Comparison of ENCODE assay signal across 9 mouse cellular contexts in genomic region chr15:31417409-31417795, GRCm38 (mm10). TPM values are rescaled to one million over a fixed set of nuclear protein-coding genes. Genes with fewer than 3 reads are reported as not detected.
DNase-seq lines count a peak whose midpoint lies in the region; ATAC-seq lines count a peak whose summit lies in the region.
"Had no signal": no experiment of that assay in that cellular context is flagged by ENCODE, and none has a peak within 500 bp of the region (broad histone marks: within the 10 kb centered on the region; RNA-seq: fewer than 3 reads in every experiment).

No protein-coding gene starts in this region.

- H3K27ac ChIP-seq in heart, embryonic 13.5 days (replicated peaks): no peak overlapping the region
- H3K27ac ChIP-seq in neural tube, embryonic 13.5 days (replicated peaks): peak overlapping the region; percentile 18; the same call in 1 of the 2 replicates
- 0 out of 2 replicates have a peak overlapping the region, but pooled peaks have one; percentile 15 for H3K27ac ChIP-seq in hindbrain, embryonic 15.5 days (replicated peaks)

- peak overlapping the region; percentile 55 for H3K4me2 ChIP-seq in heart, embryonic 13.5 days
- H3K4me2 ChIP-seq in neural tube, embryonic 13.5 days: no peak overlapping the region
- H3K4me2 ChIP-seq in hindbrain, embryonic 15.5 days: 0 out of 2 replicates have a peak overlapping the region, but pooled peaks have one; percentile 29

- no peaks in the 10 kb centered on the region for H3K27me3 ChIP-seq in heart, embryonic 13.5 days (replicated peaks)
- H3K27me3 ChIP-seq in neural tube, embryonic 13.5 days: no peaks in the 10 kb centered on the region
- no peaks in the 10 kb centered on the region for H3K27me3 ChIP-seq in hindbrain, embryonic 15.5 days

- no peak for DNase-seq in heart, postnatal 4 days
- no peak for DNase-seq in neural tube, embryonic 10.5 days (ENCODE audit: extremely low spot score, low spot score)
- no peak for DNase-seq in B cell, adult 2 months
- no peak for DNase-seq in gastrocnemius, postnatal 10 days
- DNase-seq in urinary bladder, postnatal 25 days (ENCODE audit: low spot score): no peak

- no peak overlapping the region for H3K9ac ChIP-seq in heart, embryonic 13.5 days
- no peak overlapping the region for H3K9ac ChIP-seq in neural tube, embryonic 13.5 days
- no peak overlapping the region for H3K9ac ChIP-seq in hindbrain, embryonic 15.5 days

- ATAC-seq in heart, embryonic 13.5 days (ENCODE audit: extremely low read depth, insufficient number of reproducible peaks, low FRiP score, low TSS enrichment): no peak
- ATAC-seq in neural tube, embryonic 13.5 days (ENCODE audit: low read depth): no peak
- ATAC-seq in hindbrain, embryonic 15.5 days (ENCODE audit: low FRiP score, low read depth): 0 out of 2 replicates have a peak, but pooled peaks have one; percentile 16

- H3K9me3 ChIP-seq in heart, embryonic 13.5 days: no peaks in the 10 kb centered on the region
- H3K9me3 ChIP-seq in neural tube, embryonic 13.5 days: no peaks in the 10 kb centered on the region
- H3K9me3 ChIP-seq in hindbrain, embryonic 15.5 days: no peaks in the 10 kb centered on the region

- peaks cover 26% of the 10 kb centered on the region for H3K4me1 ChIP-seq in heart, embryonic 13.5 days
- H3K4me1 ChIP-seq in neural tube, embryonic 13.5 days (replicated peaks): peaks cover 2% of the 10 kb centered on the region; the same call in 1 of the 2 replicates
- H3K4me1 ChIP-seq in hindbrain, embryonic 15.5 days (replicated peaks): peaks cover 4% of the 10 kb centered on the region; the same call in 1 of the 2 replicates

- 48% methylated on average over 6 of the region's 6 CpGs for WGBS in heart, embryonic 13.5 days
- 70% methylated on average over 6 of the region's 6 CpGs for WGBS in neural tube, embryonic 13.5 days
- 73% methylated on average over 6 of the region's 6 CpGs for WGBS in hindbrain, embryonic 15.5 days

- no peaks in the 10 kb centered on the region for H3K36me3 ChIP-seq in heart, embryonic 13.5 days
- H3K36me3 ChIP-seq in neural tube, embryonic 13.5 days: no peaks in the 10 kb centered on the region
- H3K36me3 ChIP-seq in hindbrain, embryonic 15.5 days: no peaks in the 10 kb centered on the region

- H3K4me3 ChIP-seq in heart, embryonic 13.5 days: no peak overlapping the region
- H3K4me3 ChIP-seq in neural tube, embryonic 13.5 days: no peak overlapping the region
- no peak overlapping the region for H3K4me3 ChIP-seq in hindbrain, embryonic 15.5 days
- H3K4me3 ChIP-seq: myocyte had no signal

RNA-seq across cellular contexts. Expression of gene Ropn1l, which starts 36.1 kb away (rescaled TPM):
- 1.7 and 2.0 TPM in 2 replicates for polyA plus RNA-seq in heart, embryonic 13.5 days (2015; fragmentation: Nextera tagmentation; extraction: Ambion mirVana)
- total RNA-seq in heart, postnatal 4 days (2021): under 1 TPM; 0.38 TPM
- 0.96 and 1.5 TPM in 2 replicates for polyA plus RNA-seq in neural tube, embryonic 13.5 days (2015; fragmentation: Nextera tagmentation; extraction: Ambion mirVana)
- 2.6 and 2.8 TPM in 2 replicates for polyA plus RNA-seq in hindbrain, embryonic 15.5 days (2015; fragmentation: Nextera tagmentation; extraction: Ambion mirVana)
- total RNA-seq in gastrocnemius, postnatal 10 days (2021): under 1 TPM in 1 of 2 experiments, not detected in 1; 0.38 TPM

RNA-seq across cellular contexts. Expression of gene Ankrd33b, which starts 49.9 kb away (rescaled TPM):
- polyA plus RNA-seq in heart, embryonic 13.5 days (2015; fragmentation: Nextera tagmentation; extraction: Ambion mirVana): 1.8 and 2.1 TPM in 2 replicates
- 10 to 100 TPM; 12.8 to 13.4 TPM for total RNA-seq in heart, postnatal 4 days (2021)
- 0.83 and 0.99 TPM in 2 replicates for polyA plus RNA-seq in neural tube, embryonic 13.5 days (2015; fragmentation: Nextera tagmentation; extraction: Ambion mirVana)
- 1.0 and 1.5 TPM in 2 replicates for polyA plus RNA-seq in hindbrain, embryonic 15.5 days (2015; fragmentation: Nextera tagmentation; extraction: Ambion mirVana)
- total RNA-seq in gastrocnemius, postnatal 10 days (2021): 1 to 10 TPM; 5.5 to 5.8 TPM
